Mouse (Mus musculus) hindbrain, embryonic 14.5 days (tissue): ENCODE results near the gene Supt5. TPM values are rescaled to one million over a fixed set of nuclear protein-coding genes. Genes with fewer than 3 reads are reported as not detected.
"Not testable (repeated sequence)": the region's sequence is repeated elsewhere in the genome, so short reads cannot be mapped to it uniquely, and the experiment has no call there.

Experiments
- ATAC-seq: fragments of 200-750 bp; cut with Nextera tagmentation; 2 replicates; pipeline ENCODE4 v1.8.0; 2017; ENCODE audit warnings: moderate number of reproducible peaks, mild to moderate bottlenecking, moderate TSS enrichment, moderate library complexity; ENCODE audit not compliant: low FRiP score
- DNase-seq: peaks from one replicate; pipeline ENCODE4 v3.0.0-alpha.2; 2015; ENCODE audit warnings: low spot score
- H3K27ac ChIP-seq: fragments of 300-500 bp; sonication (generic); 2 replicates; pipeline ENCODE4 v1.5.1; 2014; ENCODE audit warnings: mild to moderate bottlenecking, moderate library complexity
- H3K27me3 ChIP-seq: fragments of 300-500 bp; sonication (generic); 2 replicates; pipeline ENCODE4 v1.6.1; 2014; ENCODE audit warnings: mild to moderate bottlenecking, low read length, mixed read lengths; ENCODE audit not compliant: control insufficient read depth, insufficient read depth
- H3K36me3 ChIP-seq: fragments of 300-500 bp; sonication (generic); replicated peaks from 2 replicates; pipeline ENCODE4 v1.6.1; 2014; ENCODE audit not compliant: control insufficient read depth, insufficient read depth
- H3K4me1 ChIP-seq: fragments of 300-500 bp; sonication (generic); replicated peaks from 2 replicates; pipeline ENCODE4 v1.6.1; 2014; ENCODE audit warnings: antibody characterized with exemption, low read length, mixed read lengths; ENCODE audit not compliant: control insufficient read depth, insufficient read depth
- H3K4me2 ChIP-seq: fragments of 300-500 bp; sonication (generic); replicated peaks from 2 replicates; pipeline ENCODE4 v1.6.1; 2014; ENCODE audit warnings: mild to moderate bottlenecking, moderate library complexity
- H3K4me3 ChIP-seq: fragments of 300-500 bp; sonication (generic); replicated peaks from 2 replicates; pipeline ENCODE4 v1.5.1; 2014; ENCODE audit warnings: mild to moderate bottlenecking, low read length
- H3K9ac ChIP-seq: fragments of 300-500 bp; sonication (generic); 2 replicates; pipeline ENCODE4 v1.6.1; 2014
- H3K9me3 ChIP-seq: fragments of 300-500 bp; sonication (generic); 2 replicates; pipeline ENCODE4 v1.6.1; 2016; ENCODE audit warnings: low read length; ENCODE audit not compliant: control insufficient read depth
- WGBS: fragments of 180-500 bp; shearing (Covaris S2); extraction: QIAGEN DNeasy Blood & Tissue Kit; methylation state at CpG from one replicate; pipeline ENCODE4 v1.1.7; 2014; 5-methylcytosine and 5-hydroxymethylcytosine counted together
- polyA plus RNA-seq: library from polyadenylated mRNA; unstranded; fragments of >200 nt; fragmentation: Nextera tagmentation; extraction: Ambion mirVana; gene quantifications from 2 replicates; pipeline ENCODE4 v1.2.1, GENCODE M21; 2014

Gene Supt5
- polyA plus RNA-seq = 75.2 and 78.3 TPM in 2 replicates

DNA sequence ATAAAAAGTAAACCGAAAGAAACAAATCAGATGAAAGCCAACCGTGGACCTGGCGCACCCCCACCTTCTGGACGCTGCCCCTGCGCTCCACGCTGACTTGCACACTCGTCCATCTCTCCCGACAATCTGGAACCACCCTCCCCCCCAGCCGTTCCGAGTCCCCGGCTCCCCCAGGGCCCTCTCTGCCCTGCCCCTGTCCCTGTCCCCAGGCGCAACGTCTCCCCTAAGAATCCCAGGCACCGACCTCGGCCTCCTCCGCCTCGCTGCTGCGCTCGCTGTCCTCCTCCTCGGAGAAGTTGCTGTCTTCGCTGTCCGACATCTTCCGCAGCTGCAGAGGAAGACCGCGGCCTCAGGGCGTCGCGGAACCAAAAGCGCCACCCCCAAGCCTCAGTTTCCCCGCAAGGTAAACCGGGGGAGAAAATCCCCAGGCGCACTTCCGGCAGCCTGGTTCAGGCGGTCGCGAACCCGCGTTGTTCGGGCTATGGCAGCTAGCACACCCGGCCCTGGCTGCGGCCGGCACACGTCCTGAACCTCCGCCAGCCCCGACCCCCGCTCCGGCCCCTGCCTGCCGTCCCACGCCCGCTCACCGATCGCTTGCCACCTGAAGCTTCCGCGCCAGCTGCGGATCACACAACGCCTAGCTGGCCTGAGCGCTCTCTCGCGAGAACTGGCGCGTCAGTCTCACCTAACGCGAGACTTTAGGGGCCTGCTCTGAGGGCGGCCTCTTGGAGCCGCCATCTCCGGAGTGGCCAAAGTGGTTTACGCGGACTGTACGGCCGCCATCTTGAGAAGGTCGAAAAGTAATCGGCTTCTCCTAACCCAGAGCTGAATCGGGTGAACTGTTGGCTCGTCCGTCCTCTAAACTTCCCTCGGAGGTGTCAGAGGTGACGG lies at the start of gene Supt5:
TSS of gene Supt5 (minus strand) at position 639 of the 891 bp plus-strand sequence.
- Histone ChIP-seq H3K4me3 (peak within 1 kb of the TSS; percentile 88), H3K27me3 (no peaks in the 10 kb centered on the region), H3K4me2 (peak within 1 kb of the TSS; percentile 93), H3K4me1 (peaks cover 14% of the 10 kb centered on the region), H3K27ac (peak within 1 kb of the TSS; percentile 89), H3K36me3 (peaks cover 12% of the 10 kb centered on the region; the same call in 1 of the 2 replicates), H3K9me3 (no peaks in the 10 kb centered on the region), H3K9ac (peak within 1 kb of the TSS; percentile 94)
- ATAC-seq = peak; percentile 99
- DNase-seq = peak; percentile 99
- under 1% methylated on average over 77 of the region's 77 CpGs for WGBS

- whole genome bisulfite sequencing = 92% methylated on average over 7 of the region's 7 CpGs
- H3K9ac ChIP-seq, H3K9me3 ChIP-seq, DNase-seq, ATAC-seq, H3K27me3 ChIP-seq, H3K4me2 ChIP-seq, H3K27ac ChIP-seq, H3K4me3 ChIP-seq: not testable (repeated sequence)
- H3K4me1 ChIP-seq = peaks cover 13% of the 10 kb centered on the region
- peaks cover 51% of the 10 kb centered on the region for H3K36me3 ChIP-seq
Observed at GRCm38 (mm10) chr7:28387384-28387783, 48.8 kb upstream of the Supt5 start.

DNA sequence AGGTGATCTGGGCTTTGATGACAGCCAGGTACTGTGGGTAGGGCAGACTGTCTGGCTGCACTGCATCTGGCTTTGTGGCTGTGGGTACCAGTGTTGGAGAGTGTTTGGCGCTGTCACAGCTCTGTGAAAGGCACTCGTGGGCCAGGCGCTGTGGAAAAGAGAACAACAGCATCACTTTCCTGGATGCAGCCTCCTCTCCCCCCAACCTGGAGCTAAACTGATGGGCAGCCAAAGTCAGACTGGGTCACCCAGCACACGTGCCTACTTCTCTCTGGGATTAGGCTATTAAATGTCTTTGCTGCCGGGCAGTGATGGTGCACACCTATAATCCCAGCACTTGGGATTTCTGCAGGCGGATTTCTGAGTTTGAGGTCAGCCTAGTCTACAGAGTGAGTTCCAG lies 48.3 kb upstream of the Supt5 start:
- WGBS = 93% methylated on average over 6 of the region's 6 CpGs
- peaks cover 51% of the 10 kb centered on the region for H3K36me3 ChIP-seq
- ATAC-seq = not testable (repeated sequence)

DNA sequence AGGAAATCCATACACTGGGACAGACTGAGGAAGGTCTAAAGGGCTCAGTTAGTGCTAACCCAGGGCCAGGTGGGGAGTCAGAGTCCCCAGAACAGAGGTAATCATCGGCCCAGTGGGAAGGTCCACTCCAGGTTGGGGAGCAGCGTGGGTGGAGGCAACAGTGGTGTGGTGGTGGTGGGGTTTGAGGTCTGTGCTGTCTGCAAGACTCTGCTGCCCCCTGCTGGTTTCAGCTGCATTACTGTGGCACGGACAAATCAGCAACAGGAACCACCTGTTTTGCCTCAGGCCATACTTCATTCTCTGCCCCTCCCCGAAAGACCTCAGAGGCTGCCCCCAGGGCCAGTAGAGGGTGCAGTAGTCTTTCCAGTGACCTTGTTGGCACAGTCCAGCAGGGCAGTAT lies 47.9 kb upstream of the Supt5 start:
- 0 out of 2 replicates have a peak overlapping the region, but pooled peaks have one; percentile 20 for H3K9ac ChIP-seq
- DNase-seq (peak; percentile 85), ATAC-seq (peak; percentile 72)
- peaks cover 51% of the 10 kb centered on the region for H3K36me3 ChIP-seq
- H3K4me1 ChIP-seq = peaks cover 14% of the 10 kb centered on the region
- 17% methylated on average over 4 of the region's 4 CpGs for WGBS
- no peaks in the 10 kb centered on the region for H3K27me3 ChIP-seq
- no peak overlapping the region for H3K4me2 ChIP-seq
- no peak overlapping the region for H3K27ac ChIP-seq
- H3K4me3 ChIP-seq = no peak overlapping the region
- no peaks in the 10 kb centered on the region for H3K9me3 ChIP-seq

More for the DNA sequence above, 48.3 kb upstream of the Supt5 start:
- H3K9me3 ChIP-seq, H3K4me3 ChIP-seq, H3K27me3 ChIP-seq, H3K27ac ChIP-seq, H3K4me2 ChIP-seq, DNase-seq, H3K9ac ChIP-seq: not testable (repeated sequence)
- peaks cover 14% of the 10 kb centered on the region for H3K4me1 ChIP-seq

DNA sequence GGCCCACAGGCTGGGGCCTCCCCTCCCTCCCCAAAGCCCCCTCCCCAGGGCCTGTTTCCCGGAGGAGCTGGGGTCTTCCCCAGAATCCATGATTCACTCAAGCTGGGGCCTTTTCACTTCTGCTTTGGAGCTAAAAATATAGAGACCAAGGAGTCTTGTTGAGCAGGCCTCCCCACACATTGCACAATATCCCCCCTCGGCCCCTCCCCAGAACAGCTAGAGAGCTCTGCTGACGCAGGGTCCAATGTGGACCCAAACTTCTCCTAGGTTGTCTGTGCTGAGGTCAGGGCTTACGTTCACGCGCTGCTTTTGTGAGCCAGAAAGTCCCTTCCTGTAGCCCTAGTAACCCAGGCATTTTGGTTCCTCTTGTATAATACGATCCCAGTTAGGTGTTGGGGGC lies 47.5 kb upstream of the Supt5 start:
- no peak overlapping the region for H3K4me2 ChIP-seq
- no peaks in the 10 kb centered on the region for H3K9me3 ChIP-seq
- H3K27ac ChIP-seq = no peak overlapping the region
- no peak for ATAC-seq
- 91% methylated on average over 7 of the region's 7 CpGs for WGBS
- H3K9ac ChIP-seq = no peak overlapping the region
- peaks cover 15% of the 10 kb centered on the region for H3K4me1 ChIP-seq
- DNase-seq = no peak
- H3K36me3 ChIP-seq = peaks cover 51% of the 10 kb centered on the region
- H3K4me3 ChIP-seq = no peak overlapping the region
- no peaks in the 10 kb centered on the region for H3K27me3 ChIP-seq

DNA sequence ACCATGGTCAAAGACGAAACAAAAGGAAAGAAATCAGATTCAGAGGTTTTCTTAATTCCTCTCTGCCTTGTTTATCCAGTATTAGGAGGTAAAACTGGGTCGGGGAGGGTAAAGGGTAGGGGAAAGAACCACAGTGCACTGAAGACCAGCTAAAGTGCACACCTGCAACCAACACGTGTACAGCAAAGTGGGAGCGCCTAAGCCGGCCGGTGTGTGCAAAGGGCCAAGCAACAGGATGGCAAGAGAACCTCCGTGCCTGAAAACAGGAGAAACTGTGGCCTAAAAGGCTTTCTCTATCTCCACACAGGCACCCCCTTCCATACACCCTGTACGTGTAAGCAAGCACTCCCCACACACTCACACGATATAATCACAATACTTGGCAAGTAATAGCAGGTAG lies 46.6 kb upstream of the Supt5 start:
- H3K27me3 ChIP-seq = no peaks in the 10 kb centered on the region
- 93% methylated on average over 9 of the region's 9 CpGs for WGBS
- H3K36me3 ChIP-seq = peaks cover 43% of the 10 kb centered on the region
- H3K4me1 ChIP-seq = peaks cover 17% of the 10 kb centered on the region
- no peak overlapping the region for H3K4me2 ChIP-seq
- no peak overlapping the region for H3K9ac ChIP-seq
- no peak overlapping the region for H3K4me3 ChIP-seq
- DNase-seq = no peak
- no peak overlapping the region for H3K27ac ChIP-seq
- H3K9me3 ChIP-seq = no peaks in the 10 kb centered on the region
- no peak for ATAC-seq

GRCm38 (mm10) chr7:28384162-28384561 lies 45.6 kb upstream of the Supt5 start:
- no peaks in the 10 kb centered on the region for H3K27me3 ChIP-seq
- 85% methylated on average over 6 of the region's 6 CpGs for WGBS
- no peak for DNase-seq

DNA sequence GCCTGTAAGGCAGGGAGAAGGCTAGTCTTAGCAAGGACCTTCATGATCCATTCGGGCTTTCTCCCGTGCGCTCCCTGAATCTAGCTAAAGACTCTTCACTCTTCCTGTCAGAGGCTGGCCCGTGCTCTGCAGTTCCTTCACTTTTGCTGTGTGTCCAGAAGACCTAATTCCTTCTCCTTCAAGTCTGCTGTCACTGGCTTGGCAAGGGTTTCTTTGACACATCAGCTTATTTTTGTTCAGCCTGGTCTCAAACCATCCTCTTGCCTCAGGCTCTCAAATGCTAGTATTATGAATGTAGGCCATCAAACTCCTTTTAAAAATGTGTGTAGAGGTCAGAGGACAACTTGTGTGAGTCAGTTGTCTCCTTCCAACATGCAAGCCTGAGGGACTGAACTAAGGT lies 45.1 kb upstream of the Supt5 start:
- DNase-seq (no peak), ATAC-seq (no peak)
- Histone ChIP-seq H3K27me3 (no peaks in the 10 kb centered on the region), H3K36me3 (peaks cover 28% of the 10 kb centered on the region), H3K9ac (no peak overlapping the region), H3K4me2 (no peak overlapping the region), H3K4me3 (no peak overlapping the region), H3K27ac (no peak overlapping the region), H3K9me3 (no peaks in the 10 kb centered on the region), H3K4me1 (peaks cover 20% of the 10 kb centered on the region)
- WGBS = 86% methylated on average over 4 of the region's 4 CpGs

More at GRCm38 (mm10) chr7:28384162-28384561, 45.6 kb upstream of the Supt5 start:
- Histone ChIP-seq H3K9ac (no peak overlapping the region), H3K36me3 (peaks cover 34% of the 10 kb centered on the region), H3K4me1 (peaks cover 17% of the 10 kb centered on the region), H3K4me3 (no peak overlapping the region), H3K9me3 (no peaks in the 10 kb centered on the region), H3K27ac (no peak overlapping the region), H3K4me2 (no peak overlapping the region)
- no peak for ATAC-seq

- Histone ChIP-seq H3K4me1 (peaks cover 27% of the 10 kb centered on the region), H3K4me3 (no peak overlapping the region), H3K27ac (no peak overlapping the region; the same call in 1 of the 2 replicates), H3K36me3 (peaks cover 22% of the 10 kb centered on the region), H3K9me3 (no peaks in the 10 kb centered on the region), H3K4me2 (0 out of 2 replicates have a peak overlapping the region, but pooled peaks have one; percentile 42), H3K27me3 (no peaks in the 10 kb centered on the region), H3K9ac (no peak overlapping the region)
- 73% methylated on average over 11 of the region's 11 CpGs for WGBS
- ATAC-seq (no peak), DNase-seq (no peak)
Observed at GRCm38 (mm10) chr7:28382981-28383396, 44.4 kb upstream of the Supt5 start.
